Mouse (Mus musculus) thymus, postnatal 14 days (tissue): ENCODE data around the gene Pla2g4d.
"Not testable (repeated sequence)": the region's sequence is repeated elsewhere in the genome, so short reads cannot be mapped to it uniquely, and the experiment has no call there.

ENCODE experiments used
- DNase-seq: peaks from one replicate; pipeline ENCODE4 v3.0.0; 2021

Pla2g4d gene

DNA sequence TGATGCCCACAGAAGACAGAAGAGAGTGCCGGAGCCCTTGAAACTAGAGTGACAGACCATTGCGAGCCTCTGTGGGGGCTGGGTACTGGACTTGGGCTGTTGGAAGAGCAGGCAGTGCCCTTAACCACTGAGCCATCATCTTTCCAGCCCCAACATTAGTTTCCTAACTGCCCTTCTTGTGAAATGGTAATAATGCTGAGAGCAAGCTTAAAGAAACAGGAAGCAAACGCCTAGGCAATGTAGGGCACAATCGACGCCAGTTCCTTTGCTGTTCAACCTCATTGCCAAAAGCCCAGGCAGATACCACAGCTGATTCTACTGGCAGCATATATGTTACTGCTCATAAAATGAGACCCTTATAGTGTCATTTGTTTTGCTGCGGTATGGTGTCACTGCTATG lies 36.4 kb downstream of the Pla2g4d start:
- DNase-seq, result no peak

DNA sequence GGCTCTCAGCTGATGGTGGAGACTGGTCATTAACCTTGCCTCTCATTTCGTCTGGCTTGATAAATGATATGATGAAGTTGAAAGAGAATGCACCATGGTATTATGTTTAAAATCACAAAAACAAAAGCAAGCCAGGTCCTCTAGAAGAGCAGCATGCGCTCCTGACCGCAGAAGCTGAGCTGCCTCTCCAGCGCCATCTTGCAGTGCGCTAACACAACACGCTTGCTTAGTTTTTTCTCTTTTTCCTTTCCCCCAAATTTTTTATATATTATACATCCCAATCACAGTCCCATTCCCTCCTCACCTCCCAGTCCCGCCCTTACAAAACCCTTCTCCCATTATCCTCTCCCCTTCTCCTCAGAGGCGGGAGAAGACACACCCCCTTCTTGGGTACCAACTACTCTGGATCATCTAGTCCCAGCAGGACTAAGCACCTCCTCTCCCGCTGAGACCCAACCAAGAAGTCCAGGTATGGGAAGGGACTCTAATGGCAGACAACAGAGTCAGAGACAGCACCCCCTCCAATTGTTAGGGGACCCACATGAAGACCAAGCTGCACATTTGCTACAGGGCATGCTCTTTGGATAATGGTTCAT lies 43.5 kb downstream of the Pla2g4d start:
- no peak for DNase-seq

DNA sequence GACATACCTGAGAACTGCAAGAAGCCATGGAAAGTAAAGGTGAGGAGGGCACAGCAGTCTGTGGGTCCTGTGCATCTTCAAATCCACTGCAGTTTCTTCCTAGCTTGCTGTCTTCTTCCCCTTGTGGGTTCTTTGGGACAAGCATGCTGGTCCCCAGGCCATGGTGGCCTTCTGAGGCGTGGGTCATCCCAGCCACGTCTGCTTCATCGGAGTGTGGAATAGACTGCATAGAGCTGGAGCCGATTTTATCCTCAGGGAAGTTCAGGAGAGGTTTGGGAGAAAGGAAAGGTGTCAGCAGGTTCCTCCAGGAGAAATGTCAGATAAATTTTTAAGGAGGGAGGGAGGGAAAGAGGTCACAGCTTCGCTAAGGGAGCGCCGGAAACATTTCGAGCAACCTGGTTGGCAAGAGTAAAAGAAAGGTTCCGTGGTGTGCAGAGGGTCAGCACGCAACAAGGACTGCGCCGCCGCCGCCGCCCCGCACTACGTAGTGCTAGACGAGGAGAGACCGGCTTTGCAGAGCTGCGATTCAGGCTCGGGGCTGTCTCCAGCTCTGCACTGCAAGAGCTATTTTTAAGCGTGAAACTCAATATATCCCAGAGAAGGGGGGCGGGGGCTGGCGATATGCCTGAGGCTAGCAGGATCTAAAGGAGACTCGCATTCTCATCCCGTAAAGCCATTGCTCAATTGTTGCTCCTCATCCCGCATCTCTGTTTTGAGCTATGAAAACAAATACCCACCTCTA lies 44.1 kb downstream of the Pla2g4d start, which contains the start of gene Pla2g4e:
Gene Pla2g4e, minus strand, starts transcription at position 657 of the 742 bp plus-strand sequence.
- no peak for DNase-seq

DNA sequence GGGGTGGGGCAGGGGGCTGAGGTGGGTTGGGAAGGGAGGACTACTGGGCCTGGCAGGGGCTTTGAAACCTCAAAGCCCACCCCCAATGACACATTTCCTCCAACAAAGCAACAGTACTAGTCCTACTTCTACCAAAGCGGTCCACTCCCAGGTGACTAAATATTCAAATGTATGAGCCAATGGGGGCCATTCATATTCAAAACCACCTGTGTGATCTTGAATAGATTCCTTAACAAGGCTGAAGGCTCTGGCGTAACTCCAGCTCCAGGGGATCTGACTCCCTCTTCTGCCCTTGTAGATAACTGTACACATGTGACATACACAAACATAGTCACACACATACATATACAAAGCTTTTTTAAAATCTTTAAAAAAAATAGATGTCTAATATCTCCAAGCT lies 45.0 kb downstream of the Pla2g4d start:
- no peak for DNase-seq

DNA sequence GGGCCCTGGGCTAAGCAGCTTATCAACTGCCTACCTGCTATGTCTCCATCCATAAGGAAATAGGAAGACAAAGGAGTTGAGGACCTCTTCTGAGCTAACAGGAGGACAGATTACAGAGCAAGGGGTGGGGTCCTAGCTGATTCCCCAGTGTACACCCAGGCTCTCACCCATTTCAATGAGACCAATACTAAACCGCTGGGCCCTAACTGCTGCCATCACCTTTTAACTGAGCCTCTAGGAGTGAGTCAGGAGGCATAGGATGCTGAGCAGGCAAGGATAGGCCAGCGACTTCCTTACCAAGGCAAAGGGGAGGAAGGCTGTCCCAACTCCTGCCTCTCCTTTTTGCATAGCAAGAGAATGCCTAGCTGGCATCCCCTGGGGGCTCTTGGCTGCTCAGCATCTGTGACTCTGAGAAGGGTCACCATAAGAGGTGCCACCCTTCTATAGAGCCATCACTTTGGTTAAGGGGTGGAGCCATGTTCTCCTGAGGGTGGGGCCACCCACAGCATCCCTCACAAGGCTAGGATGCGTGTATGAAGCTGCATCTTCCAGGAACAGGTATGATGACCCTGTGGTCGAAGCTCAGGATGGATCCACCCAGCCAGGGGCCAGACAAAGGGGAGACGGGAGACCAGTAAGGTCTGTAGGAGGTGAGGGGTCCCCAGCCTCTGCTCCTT lies 46.1 kb downstream of the Pla2g4d start:
- DNase-seq, result no peak

GRCm38 (mm10) chr2:120238733-120239132 lies 50.3 kb downstream of the Pla2g4d start:
- not testable (repeated sequence) for DNase-seq

- no peak for DNase-seq
These were observed 51.2 kb downstream of the Pla2g4d start for GRCm38 (mm10) chr2:120237784-120238183.

DNA sequence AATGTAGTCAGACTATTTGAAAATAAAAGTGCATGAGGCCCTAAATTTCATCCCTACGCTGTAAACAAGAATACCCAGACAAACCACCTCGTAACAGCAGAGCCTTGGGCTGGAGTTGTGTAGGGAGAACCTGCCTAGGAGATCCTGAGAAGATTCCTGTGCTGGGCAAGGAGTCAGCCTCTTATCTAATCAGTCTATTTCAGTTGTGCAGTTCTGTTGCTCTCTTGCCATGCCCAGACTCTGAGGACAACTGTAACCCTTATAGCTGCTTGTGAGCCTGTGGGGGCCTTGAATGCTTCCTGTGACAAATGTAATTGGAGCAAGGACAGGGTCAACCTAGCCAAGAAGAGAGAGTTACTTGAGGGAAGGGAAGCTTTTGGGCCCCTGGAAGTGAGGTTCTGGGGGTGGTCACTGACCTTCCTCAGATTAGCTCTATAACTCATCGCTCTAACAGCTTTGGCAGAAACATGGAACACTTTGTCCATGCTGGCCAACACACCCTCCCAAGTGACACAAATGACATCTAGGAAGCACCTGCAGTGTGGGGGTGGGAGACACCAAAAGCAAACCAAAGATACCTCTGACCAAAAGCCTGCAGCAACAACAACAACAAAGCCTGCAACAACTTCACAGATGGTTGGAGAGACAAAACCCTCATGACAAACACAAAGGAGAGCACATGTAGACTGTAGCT lies 52.9 kb downstream of the Pla2g4d start:
- DNase-seq, result no peak

DNA sequence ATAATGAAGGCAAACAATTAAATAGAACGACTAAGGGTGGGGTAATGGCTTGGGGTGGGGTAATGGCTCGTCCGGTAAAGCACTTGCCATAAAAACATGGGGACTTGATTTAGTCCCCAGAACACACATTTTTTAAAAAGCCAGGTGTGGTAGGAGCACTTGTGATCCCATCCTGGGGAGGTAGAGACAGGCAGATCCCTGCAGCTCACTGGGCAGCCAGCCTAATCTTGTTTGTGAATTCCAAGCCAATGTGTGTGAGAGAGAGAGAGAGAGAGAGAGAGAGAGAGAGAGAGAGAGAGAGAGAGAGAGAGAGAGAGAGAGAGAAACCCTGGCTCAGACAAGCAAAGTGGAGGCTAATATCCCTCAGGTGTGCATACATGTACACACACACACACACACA lies 53.6 kb downstream of the Pla2g4d start:
- no peak for DNase-seq

GRCm38 (mm10) chr2:120231642-120232041 lies 57.4 kb downstream of the Pla2g4d start:
- DNase-seq, result no peak
